ENCODE assay signal across 15 mouse cellular contexts in the genomic region with DNA sequence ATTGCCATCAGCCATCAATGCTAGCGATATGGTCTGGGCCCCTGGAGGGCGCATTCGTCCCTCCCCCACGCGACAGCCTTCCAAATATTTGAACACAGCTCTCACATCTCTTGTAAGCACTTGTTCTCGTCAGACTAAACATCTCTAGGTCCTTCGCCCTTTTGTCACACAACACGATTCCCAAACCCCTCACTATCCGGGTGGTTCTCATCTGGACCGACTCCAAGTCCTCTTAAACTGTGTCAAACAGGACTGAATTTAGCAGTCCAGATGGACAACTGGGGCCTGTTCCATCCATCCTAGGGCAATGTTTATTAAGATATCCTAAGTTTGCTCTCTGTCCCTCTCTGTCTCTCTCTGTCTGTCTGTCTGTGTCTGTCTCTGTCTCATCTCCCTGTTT.
"Had no signal": no experiment of that assay in that cellular context is flagged by ENCODE, and none has a peak within 500 bp of the region (broad histone marks: within the 10 kb centered on the region; RNA-seq: fewer than 3 reads in every experiment).

No protein-coding gene starts in this region.

- H3K36me3 ChIP-seq: hindbrain, embryonic 15.5 days; limb, embryonic 13.5 days; midbrain, embryonic 10.5 days; neural tube, embryonic 15.5 days had no signal

- H3K27ac ChIP-seq: hindbrain, embryonic 15.5 days; kidney, postnatal 0 days; limb, embryonic 13.5 days; liver, embryonic 14.5 days; midbrain, embryonic 10.5 days; neural tube, embryonic 15.5 days had no signal

- H3K9me3 ChIP-seq: hindbrain, embryonic 15.5 days; limb, embryonic 13.5 days; midbrain, embryonic 10.5 days; neural tube, embryonic 15.5 days had no signal

- H3K4me2 ChIP-seq: hindbrain, embryonic 15.5 days; limb, embryonic 13.5 days; neural tube, embryonic 15.5 days had no signal

- H3K27me3 ChIP-seq: hindbrain, embryonic 15.5 days; limb, embryonic 13.5 days; neural tube, embryonic 15.5 days had no signal

- H3K4me1 ChIP-seq: limb, embryonic 13.5 days; midbrain, embryonic 10.5 days had no signal

- H3K9ac ChIP-seq: hindbrain, embryonic 15.5 days; limb, embryonic 13.5 days; liver, embryonic 14.5 days; neural tube, embryonic 15.5 days had no signal

- ATAC-seq: lung, postnatal 0 days had no signal

- DNase-seq: kidney, adult 9 months; left cerebral cortex, postnatal 4 days; midbrain, embryonic 14.5 days; right cerebral cortex, adult 18-20 months; right cerebral cortex, postnatal 25 days; thymus, adult 18-20 months; thymus, postnatal 14 days had no signal

- H3K4me3 ChIP-seq: hindbrain, embryonic 15.5 days; limb, embryonic 13.5 days; midbrain, embryonic 10.5 days; myocyte; neural tube, embryonic 15.5 days had no signal
